Mouse (Mus musculus) midbrain, embryonic 11.5 days (tissue): Measurements from ENCODE around the gene Cldn15. TPM values are rescaled to one million over a fixed set of nuclear protein-coding genes. Genes with fewer than 3 reads are reported as not detected.

Experiments used
- ATAC-seq: fragments of 200-750 bp; cut with Nextera tagmentation; 2 replicates; pipeline ENCODE4 v1.8.0; 2017; ENCODE audit warnings: moderate TSS enrichment, moderate library complexity; ENCODE audit not compliant: low FRiP score
- DNase-seq: peaks from one replicate; pipeline ENCODE4 v3.0.0; 2015; ENCODE audit warnings: low spot score; ENCODE audit errors: missing footprints
- H3K27ac ChIP-seq: fragments of 300-500 bp; sonication (generic); 2 replicates; pipeline ENCODE4 v1.5.1; 2014; ENCODE audit warnings: low read depth, low read length
- H3K27me3 ChIP-seq: fragments of 300-500 bp; sonication (generic); 2 replicates; pipeline ENCODE4 v1.6.1; 2014; ENCODE audit warnings: mild to moderate bottlenecking, low read length, moderate library complexity, mixed read lengths; ENCODE audit not compliant: control insufficient read depth, insufficient read depth
- H3K36me3 ChIP-seq: fragments of 300-500 bp; sonication (generic); 2 replicates; pipeline ENCODE4 v1.6.1; 2014; ENCODE audit warnings: mild to moderate bottlenecking, low read length, moderate library complexity, mixed read lengths; ENCODE audit not compliant: control insufficient read depth, insufficient read depth
- H3K4me1 ChIP-seq: fragments of 300-500 bp; sonication (generic); 2 replicates; pipeline ENCODE4 v1.6.1; 2014; ENCODE audit warnings: low read length; ENCODE audit not compliant: control insufficient read depth, insufficient read depth
- H3K4me2 ChIP-seq: fragments of 300-500 bp; sonication (generic); 2 replicates; pipeline ENCODE4 v1.6.1; 2014; ENCODE audit warnings: mild to moderate bottlenecking, moderate library complexity
- H3K4me3 ChIP-seq: fragments of 300-500 bp; sonication (generic); 2 replicates; pipeline ENCODE4 v1.5.1; 2014; ENCODE audit warnings: low read depth, low read length
- H3K9ac ChIP-seq: fragments of 300-500 bp; sonication (generic); 2 replicates; pipeline ENCODE4 v1.6.1; 2014; ENCODE audit warnings: low read length
- H3K9me3 ChIP-seq: fragments of 300-500 bp; sonication (generic); 2 replicates; pipeline ENCODE4 v1.6.1; 2016; ENCODE audit warnings: low read length; ENCODE audit not compliant: control insufficient read depth
- WGBS: fragments of 180-500 bp; shearing (Covaris S2); extraction: QIAGEN DNeasy Blood & Tissue Kit; methylation state at CpG from one replicate; pipeline ENCODE4 v1.1.7; 2014; 5-methylcytosine and 5-hydroxymethylcytosine counted together
- polyA plus RNA-seq: library from polyadenylated mRNA; unstranded; fragments of >200 nt; fragmentation: Nextera tagmentation; extraction: Ambion mirVana; gene quantifications from 2 replicates; pipeline ENCODE4 v1.2.1, GENCODE M21; 2014

Cldn15 gene
- polyA plus RNA-seq, 1 experiment from 2014 or later, result 0.22 TPM

DNA sequence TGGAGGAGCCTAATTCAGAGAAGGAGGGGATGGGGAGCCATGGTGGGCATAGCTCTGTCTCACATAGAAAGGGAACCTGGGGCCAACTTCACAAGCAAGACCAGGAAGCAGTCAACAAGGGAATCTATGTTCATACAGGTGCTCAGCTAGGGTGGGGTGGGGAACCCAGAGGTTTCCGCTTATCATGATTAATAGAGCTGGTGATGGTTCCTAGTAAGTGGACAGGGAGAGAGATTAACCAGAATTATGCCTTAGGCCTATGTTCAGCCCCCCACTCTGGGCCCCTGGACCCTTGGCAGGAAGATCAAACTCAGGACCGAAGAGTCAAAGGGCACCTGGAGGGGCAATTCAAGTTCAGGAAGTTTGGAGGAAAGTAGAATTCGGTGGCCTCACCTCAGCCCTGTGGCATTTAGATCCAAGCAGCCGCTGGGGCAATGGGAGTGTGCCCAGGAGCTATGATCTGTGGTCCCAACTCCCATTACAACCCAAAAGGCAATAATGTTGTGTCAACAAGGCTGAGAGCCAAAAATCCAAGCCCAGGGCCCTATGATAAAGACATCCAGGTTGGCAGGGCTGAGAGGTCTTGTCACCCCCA lies 542 bp downstream of the Cldn15 start:
- no peak for ATAC-seq
- no peak overlapping the region for H3K4me2 ChIP-seq
- WGBS, result 90% methylated on average over 4 of the region's 4 CpGs
- H3K9ac ChIP-seq, result no peak overlapping the region
- no peak for DNase-seq
- peaks cover 18% of the 10 kb centered on the region for H3K36me3 ChIP-seq
- no peak overlapping the region for H3K27ac ChIP-seq
- H3K9me3 ChIP-seq, result no peaks in the 10 kb centered on the region
- H3K4me3 ChIP-seq, result no peak overlapping the region
- H3K4me1 ChIP-seq, result peaks cover 5% of the 10 kb centered on the region
- no peaks in the 10 kb centered on the region for H3K27me3 ChIP-seq

DNA sequence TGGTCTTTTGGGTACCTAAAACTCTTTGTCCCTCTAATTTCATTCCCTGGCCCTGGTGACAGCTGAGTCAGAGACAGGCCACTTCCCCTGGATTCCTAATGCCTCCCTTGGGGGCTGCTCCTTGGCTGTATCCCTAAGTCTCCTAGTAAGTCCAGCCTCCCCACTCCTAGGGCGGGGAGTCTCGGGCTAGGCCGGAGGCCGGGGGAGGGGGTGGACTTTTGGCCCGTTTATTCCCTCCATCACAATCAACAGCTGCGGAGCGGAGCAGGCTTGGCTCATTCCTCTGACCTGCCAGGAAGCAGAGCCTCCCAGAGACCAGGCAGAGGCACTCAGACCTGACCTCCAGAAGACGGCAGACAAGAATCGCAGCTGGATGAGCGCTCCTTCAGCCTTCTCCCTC lies 1.2 kb downstream of the Cldn15 start:
- H3K9ac ChIP-seq, result no peak overlapping the region
- ATAC-seq (no peak), DNase-seq (no peak)
- no peak overlapping the region for H3K4me2 ChIP-seq
- H3K4me3 ChIP-seq, result no peak overlapping the region
- H3K27ac ChIP-seq, result no peak overlapping the region
- peaks cover 5% of the 10 kb centered on the region for H3K4me1 ChIP-seq
- peaks cover 18% of the 10 kb centered on the region for H3K36me3 ChIP-seq
- no peaks in the 10 kb centered on the region for H3K9me3 ChIP-seq
- no peaks in the 10 kb centered on the region for H3K27me3 ChIP-seq
- 73% methylated on average over 10 of the region's 10 CpGs for WGBS

DNA sequence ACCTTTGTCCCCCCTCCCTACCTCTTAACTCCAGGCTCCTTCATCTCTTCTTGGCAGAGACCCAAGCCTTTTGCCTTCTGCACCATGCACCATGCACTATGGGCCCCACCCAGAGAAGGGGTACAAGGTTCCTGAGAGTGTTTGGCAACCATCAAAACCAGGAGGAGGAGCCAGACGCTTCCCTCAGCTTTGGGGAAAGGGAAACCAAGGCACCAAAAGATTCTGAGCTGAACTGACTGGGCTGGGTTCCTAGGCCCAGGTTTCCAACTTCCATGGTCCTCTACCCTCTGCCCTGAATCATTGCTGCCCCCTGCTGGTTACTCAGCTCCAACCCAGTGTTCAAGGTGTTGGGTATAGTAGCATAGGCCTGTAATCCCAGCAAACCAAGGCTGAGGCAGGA lies 4.3 kb downstream of the Cldn15 start:
- 75% methylated on average over 1 of the region's 1 CpGs for WGBS
- H3K27me3 ChIP-seq, result no peaks in the 10 kb centered on the region
- peaks cover 7% of the 10 kb centered on the region; the same call in 1 of the 2 replicates for H3K36me3 ChIP-seq
- H3K9ac ChIP-seq, result no peak overlapping the region
- DNase-seq, result peak; percentile 88
- H3K4me3 ChIP-seq, result no peak overlapping the region
- no peak for ATAC-seq
- H3K4me1 ChIP-seq, result no peaks in the 10 kb centered on the region
- H3K9me3 ChIP-seq, result no peaks in the 10 kb centered on the region
- no peak overlapping the region for H3K4me2 ChIP-seq
- no peak overlapping the region for H3K27ac ChIP-seq

DNA sequence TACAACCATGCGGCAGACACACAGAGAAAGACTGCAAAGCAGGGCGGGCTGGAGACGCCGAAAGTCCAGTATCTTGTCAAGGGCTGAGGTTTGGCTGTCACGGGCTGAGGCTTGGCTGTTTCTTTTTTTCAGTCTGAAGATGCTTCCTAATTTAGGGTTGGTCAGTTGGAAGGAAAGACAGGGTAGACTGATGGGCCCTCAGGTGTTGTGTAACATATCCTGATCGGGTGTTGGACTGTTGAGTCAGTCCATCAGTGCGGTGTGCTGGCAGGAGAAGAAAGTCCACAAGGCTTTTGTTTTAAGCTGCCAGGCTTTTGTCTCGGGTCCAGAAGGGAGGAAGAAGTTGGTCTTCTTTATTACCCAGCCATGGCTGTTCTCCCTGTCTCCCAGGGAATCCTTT lies 7.3 kb downstream of the Cldn15 start:
- no peak overlapping the region for H3K4me2 ChIP-seq
- no peak overlapping the region for H3K9ac ChIP-seq
- ATAC-seq (no peak), DNase-seq (no peak)
- no peaks in the 10 kb centered on the region for H3K4me1 ChIP-seq
- H3K9me3 ChIP-seq, result no peaks in the 10 kb centered on the region
- H3K4me3 ChIP-seq, result no peak overlapping the region
- no peak overlapping the region for H3K27ac ChIP-seq
- H3K27me3 ChIP-seq, result no peaks in the 10 kb centered on the region
- 79% methylated on average over 8 of the region's 8 CpGs for WGBS
- H3K36me3 ChIP-seq, result no peaks in the 10 kb centered on the region

DNA sequence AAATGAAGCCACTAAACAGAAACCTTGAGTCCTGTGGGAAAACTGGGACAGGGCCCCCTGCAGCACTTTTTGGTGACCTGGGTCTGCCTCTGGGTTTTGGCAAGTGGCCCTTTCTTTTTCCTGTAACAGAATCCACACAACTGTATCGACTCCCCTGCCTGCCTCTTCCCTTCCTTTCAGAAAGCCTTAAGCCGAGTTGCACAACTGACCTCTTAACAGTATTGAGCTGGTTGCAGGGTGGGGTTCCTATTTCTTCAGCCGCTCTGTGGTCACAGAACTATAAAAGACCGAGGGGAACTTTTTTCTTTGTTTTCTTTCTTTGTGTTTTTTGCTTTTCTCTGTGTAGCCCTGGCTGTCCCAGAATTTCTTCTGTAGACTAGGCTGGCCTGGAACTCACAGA lies 11.4 kb downstream of the Cldn15 start:
- Histone ChIP-seq H3K4me3 (no peak overlapping the region), H3K9ac (no peak overlapping the region), H3K36me3 (peaks cover 2% of the 10 kb centered on the region; the same call in 1 of the 2 replicates), H3K4me2 (no peak overlapping the region), H3K27ac (no peak overlapping the region), H3K4me1 (no peaks in the 10 kb centered on the region), H3K9me3 (no peaks in the 10 kb centered on the region), H3K27me3 (no peaks in the 10 kb centered on the region)
- DNase-seq (no peak), ATAC-seq (no peak)
- WGBS, result 88% methylated on average over 4 of the region's 4 CpGs

DNA sequence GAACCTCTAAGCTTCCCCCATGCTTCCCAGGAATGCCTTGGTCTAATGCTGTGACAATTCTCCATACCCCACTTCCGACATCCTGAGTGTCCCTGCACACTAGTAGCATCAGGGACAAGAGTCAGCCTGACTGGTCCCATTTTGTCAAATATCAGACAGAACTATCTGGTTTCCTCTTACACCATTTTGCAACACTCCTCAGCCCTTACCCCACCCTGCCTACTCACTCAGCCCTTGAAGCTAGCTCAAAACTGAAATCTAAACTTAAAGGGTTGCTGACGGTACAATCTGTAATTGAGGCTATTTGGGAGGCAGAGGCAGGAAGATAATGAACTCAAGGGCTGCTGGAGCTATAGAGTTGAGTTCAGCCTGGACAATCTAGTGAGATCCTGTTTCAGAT lies 13.3 kb downstream of the Cldn15 start:
- no peak overlapping the region for H3K27ac ChIP-seq
- no peak overlapping the region for H3K9ac ChIP-seq
- ATAC-seq, result no peak
- no peak for DNase-seq
- H3K36me3 ChIP-seq, result peaks cover 2% of the 10 kb centered on the region; the same call in 1 of the 2 replicates
- no peaks in the 10 kb centered on the region for H3K9me3 ChIP-seq
- no peak overlapping the region for H3K4me2 ChIP-seq
- no peaks in the 10 kb centered on the region for H3K4me1 ChIP-seq
- WGBS, result 90% methylated on average over 2 of the region's 2 CpGs
- no peak overlapping the region for H3K4me3 ChIP-seq
- no peaks in the 10 kb centered on the region for H3K27me3 ChIP-seq

DNA sequence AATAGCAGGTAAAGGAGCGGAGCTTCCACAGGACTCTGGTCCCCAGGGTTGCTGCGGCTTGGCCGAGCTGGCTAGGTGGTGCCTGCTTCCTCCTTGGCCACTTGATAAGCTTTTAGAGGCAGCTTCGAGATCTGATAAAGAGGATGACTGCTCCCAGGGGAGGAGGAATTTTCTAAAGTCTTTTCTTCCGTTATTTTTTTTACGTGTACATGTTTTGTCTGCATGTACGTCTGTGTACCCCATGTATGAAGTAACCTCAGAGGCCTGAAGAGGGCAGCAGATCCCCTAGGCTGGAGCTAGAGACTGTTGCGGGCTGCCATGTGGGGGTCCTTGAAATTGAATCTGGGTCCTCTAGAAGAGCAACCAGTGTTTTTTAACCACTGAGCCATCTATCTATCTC lies 14.6 kb downstream of the Cldn15 start:
- Histone ChIP-seq H3K27me3 (no peaks in the 10 kb centered on the region), H3K9ac (no peak overlapping the region), H3K4me3 (no peak overlapping the region), H3K4me2 (no peak overlapping the region), H3K36me3 (peaks cover 2% of the 10 kb centered on the region; the same call in 1 of the 2 replicates), H3K4me1 (peaks cover 1% of the 10 kb centered on the region; the same call in 1 of the 2 replicates), H3K9me3 (no peaks in the 10 kb centered on the region), H3K27ac (no peak overlapping the region)
- ATAC-seq (no peak), DNase-seq (no peak)
- 89% methylated on average over 8 of the region's 8 CpGs for WGBS

DNA sequence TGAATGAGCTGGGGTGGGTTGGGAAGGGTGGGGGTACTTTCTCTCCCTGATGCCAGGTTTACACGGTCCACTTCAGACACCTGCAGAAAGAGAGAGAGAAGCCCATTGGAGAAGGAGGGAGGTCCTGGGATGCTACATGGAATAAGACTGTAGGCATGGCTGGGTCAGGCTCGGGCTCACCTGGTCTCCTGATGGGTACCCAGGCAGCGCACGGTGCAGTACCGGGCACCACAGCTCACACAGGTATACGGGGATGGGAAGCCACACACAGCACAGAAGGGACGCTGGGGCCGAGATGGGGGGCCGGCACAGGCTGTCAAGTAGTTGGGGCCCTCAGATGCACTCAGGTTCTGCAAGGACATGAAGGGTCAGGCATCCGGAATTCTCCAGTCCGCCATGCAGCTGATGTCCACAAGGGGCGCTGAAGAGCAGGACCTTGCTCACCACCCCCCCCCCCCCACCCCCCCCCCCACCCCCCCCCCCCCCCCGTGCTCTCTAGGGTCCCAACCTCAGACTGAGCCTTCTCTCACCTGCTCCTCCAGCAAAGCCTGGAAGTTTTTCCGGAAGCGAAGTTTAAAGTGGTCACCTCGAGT lies 16.0 kb downstream of the Cldn15 start:
- no peak overlapping the region for H3K27ac ChIP-seq
- peaks cover 2% of the 10 kb centered on the region; the same call in 1 of the 2 replicates for H3K36me3 ChIP-seq
- ATAC-seq, result no peak
- no peaks in the 10 kb centered on the region for H3K9me3 ChIP-seq
- no peak overlapping the region for H3K4me3 ChIP-seq
- DNase-seq, result peak; percentile 92
- H3K4me2 ChIP-seq, result no peak overlapping the region
- H3K4me1 ChIP-seq, result peaks cover 4% of the 10 kb centered on the region; the same call in 1 of the 2 replicates
- H3K9ac ChIP-seq, result no peak overlapping the region
- WGBS, result 49% methylated on average over 15 of the region's 16 CpGs
- no peaks in the 10 kb centered on the region for H3K27me3 ChIP-seq

DNA sequence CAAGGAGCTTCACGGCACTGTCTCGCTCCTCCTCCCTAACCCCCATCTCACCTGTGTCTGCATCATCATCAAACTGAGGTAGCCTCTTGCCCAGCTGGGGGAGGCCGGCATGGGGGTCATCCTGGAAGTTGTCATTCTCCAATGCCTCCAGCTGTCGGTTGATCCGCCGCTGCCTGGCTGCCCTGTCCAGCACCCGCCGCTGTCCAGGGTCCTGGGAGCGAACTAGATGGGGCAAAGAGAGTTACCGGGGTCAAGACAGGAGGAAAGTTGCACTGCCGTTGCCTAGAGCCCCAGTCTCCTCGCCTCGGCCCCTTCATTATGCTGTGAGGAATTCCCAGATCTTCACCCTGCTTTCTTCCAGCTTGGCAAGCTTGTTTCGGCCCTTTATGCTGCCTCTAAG lies 18.4 kb downstream of the Cldn15 start:
- no peak overlapping the region for H3K4me2 ChIP-seq
- no peak for ATAC-seq

More for the DNA sequence above, 18.4 kb downstream of the Cldn15 start:
- no peak for DNase-seq
- no peaks in the 10 kb centered on the region for H3K9me3 ChIP-seq
- peaks cover 11% of the 10 kb centered on the region for H3K4me1 ChIP-seq
- WGBS, result 59% methylated on average over 14 of the region's 14 CpGs
- no peak overlapping the region for H3K27ac ChIP-seq
- no peak overlapping the region for H3K9ac ChIP-seq
- H3K4me3 ChIP-seq, result no peak overlapping the region
- H3K36me3 ChIP-seq, result peaks cover 4% of the 10 kb centered on the region
- H3K27me3 ChIP-seq, result no peaks in the 10 kb centered on the region
